Mouse (Mus musculus): ENCODE measurements at regions not wholly inside any gene's neighbourhood (a gene's known extent, or its start where the extent isn't known, plus 50 kb on each side); places are given as distances from the start of the nearest gene placed in this dataset.

DNA sequence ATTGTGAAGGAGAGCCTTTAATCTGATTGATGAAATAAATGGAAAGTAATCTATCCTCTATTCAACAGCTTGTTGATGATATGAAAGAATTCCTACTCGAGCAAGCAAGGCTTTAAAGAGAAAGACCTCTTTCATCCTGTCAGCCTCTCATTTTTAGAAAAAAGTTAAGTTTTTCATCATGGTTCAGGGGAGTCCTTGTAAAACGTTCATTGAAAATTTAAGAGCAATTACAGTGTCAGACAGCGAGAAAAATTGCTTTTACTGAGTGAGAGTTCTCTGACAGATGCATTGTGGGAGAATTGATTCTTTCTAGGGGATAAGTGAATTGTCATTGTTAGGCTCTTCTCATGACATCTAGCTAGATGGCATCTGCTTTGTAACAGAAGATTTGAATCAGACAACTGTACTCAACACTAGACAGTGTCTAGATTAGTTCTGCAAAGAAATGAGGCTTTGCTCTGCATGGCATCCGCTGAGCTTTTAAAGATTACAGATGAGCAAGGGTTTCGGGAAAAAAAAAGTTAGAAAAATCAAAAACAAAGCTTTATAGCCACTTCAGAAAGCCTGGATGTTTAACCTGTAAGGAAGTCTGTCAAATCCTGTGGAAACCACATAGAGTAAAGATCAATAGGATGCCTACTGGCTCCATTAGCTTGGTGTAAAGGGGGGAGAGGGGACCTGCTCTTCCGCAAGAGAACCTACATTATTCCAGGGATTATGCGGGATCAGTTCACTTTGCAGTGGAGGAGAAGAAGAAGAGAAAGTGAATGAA is 332.2 kb downstream of the Isl1 start:
- DNase-seq, result no peak
- TF ChIP-seq POLR2A (IDR thresholded peaks at IDR 0.05; ENCODE audit: low read depth, low read length), result no peak
- no peak for TF ChIP-seq CTCF (conservative IDR thresholded peaks at IDR 0.05; ENCODE audit: insufficient read depth, insufficient read length, low read depth, low read length)
- WGBS, result 54% methylated on average over 7 of the region's 7 CpGs
- Histone ChIP-seq H3K4me3 (ENCODE audit: insufficient read depth, low read depth, low read length) (no peak overlapping the region), H3K4me1 (ENCODE audit: control insufficient read depth, insufficient read depth, low read length) (no peaks in the 10 kb centered on the region), H3K36me3 (ENCODE audit: control insufficient read depth, insufficient read depth, low read length) (no peaks in the 10 kb centered on the region), H3K27me3 (replicated peaks; ENCODE audit: control insufficient read depth, insufficient read depth, low read length) (no peaks in the 10 kb centered on the region), H3K27ac (ENCODE audit: insufficient read depth, low read depth, low read length) (no peak overlapping the region)
